Mouse (Mus musculus) heart, postnatal 25 days (tissue): ENCODE data around the gene Duoxa2. TPM values are rescaled to one million over a fixed set of nuclear protein-coding genes. Genes with fewer than 3 reads are reported as not detected.
"Not testable (repeated sequence)": the region's sequence is repeated elsewhere in the genome, so short reads cannot be mapped to it uniquely, and the experiment has no call there.

Source experiments
- DNase-seq: peaks from one replicate; pipeline ENCODE4 v3.0.0; 2022; ENCODE audit warnings: low spot score
- intact Hi-C: fragments of 180-260 bp; cut with DNase I; formaldehyde crosslinking; loops from one replicate; pipeline ENCODE4 v1.15.1; 2025
- total RNA-seq, 2 experiments: library from RNA; stranded (reverse); gene quantifications; 2 replicates each; pipeline ENCODE4 v1.2.3; 2021

The Duoxa2 gene
- total RNA-seq, 2 experiments from 2014 or later: 0.17 to 0.26 TPM

DNA sequence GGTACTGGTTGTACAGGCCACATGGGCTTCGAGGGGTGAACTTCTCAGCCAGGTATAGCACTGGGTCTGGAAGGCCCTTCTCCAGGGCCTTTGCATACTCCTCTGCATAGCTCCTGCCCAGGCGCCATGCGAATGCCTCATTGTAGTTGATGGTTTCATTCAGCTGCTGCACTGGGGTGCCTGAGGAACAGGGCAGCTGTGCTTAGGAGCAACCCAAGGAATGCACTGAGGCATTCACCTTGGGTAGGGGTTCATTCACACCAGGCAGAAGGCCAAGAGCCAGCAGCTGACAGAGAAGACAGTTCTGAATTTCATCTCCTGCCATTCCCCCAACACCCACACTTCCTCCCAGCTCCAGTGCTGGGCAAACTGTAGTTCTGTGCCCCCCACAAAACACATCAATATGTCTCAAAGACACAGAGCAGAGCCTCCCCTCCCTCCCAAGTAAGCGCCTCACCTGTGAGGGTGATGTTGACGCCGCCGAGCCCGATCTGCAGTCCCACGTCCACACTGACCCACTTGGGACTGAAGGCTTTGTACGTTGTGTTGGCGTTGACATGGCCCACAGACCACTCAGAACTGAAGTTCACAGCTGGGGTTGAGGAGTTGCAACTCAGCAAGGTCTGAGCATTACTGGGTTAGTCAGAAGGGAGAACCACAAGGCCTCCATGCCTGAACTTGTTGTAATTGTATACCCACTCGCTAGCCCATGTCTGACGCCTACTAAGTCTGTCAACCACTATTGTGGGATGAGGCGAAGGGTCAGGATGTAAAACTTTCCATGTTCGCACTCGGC lies 6.6 kb downstream of the Duoxa2 start:
- intact Hi-C loops: no loop called here
- DNase-seq: no peak

- DNase-seq: no peak
- intact Hi-C loops: no loop called here
These were observed 7.5 kb downstream of the Duoxa2 start for GRCm38 (mm10) chr2:122306184-122306583.

DNA sequence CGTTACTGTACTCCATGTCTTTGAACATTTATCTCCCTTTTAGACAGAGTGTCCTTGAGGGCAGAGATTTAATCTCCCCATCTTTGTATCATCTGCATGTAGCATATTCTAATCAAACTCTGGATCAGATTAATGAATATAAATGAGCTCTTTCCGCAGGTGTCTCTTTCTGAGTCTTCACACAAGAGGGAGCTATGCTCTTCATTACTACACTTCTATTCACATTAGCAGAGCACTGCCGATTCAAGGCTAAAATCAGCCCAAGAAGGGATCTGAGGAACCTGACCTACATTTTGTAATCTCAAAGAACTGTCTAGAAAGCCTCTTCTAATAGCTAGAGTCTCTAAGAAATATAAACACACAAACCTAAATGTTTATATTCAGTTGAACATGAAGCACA lies 10.9 kb downstream of the Duoxa2 start:
- intact Hi-C loops: no loop called here
- no peak for DNase-seq

GRCm38 (mm10) chr2:122311561-122311960 lies 12.9 kb downstream of the Duoxa2 start:
- no peak for DNase-seq
- intact Hi-C loops: no loop called here

GRCm38 (mm10) chr2:122312722-122313417 lies 14.2 kb downstream of the Duoxa2 start:
- intact Hi-C loops: no loop called here
- DNase-seq: no peak

- no peak for DNase-seq
- intact Hi-C loops: no loop called here
These were observed 14.8 kb downstream of the Duoxa2 start, which contains the start of gene Duoxa1 for GRCm38 (mm10) chr2:122313536-122313935. Gene Duoxa1, minus strand, starts transcription at chr2:122313730.

- DNase-seq: no peak
- intact Hi-C loops: no loop called here
These were observed 16.7 kb downstream of the Duoxa2 start, which contains the start of gene Duox1 for GRCm38 (mm10) chr2:122315372-122315771. Gene Duox1, plus strand, starts transcription at chr2:122315672.

DNA sequence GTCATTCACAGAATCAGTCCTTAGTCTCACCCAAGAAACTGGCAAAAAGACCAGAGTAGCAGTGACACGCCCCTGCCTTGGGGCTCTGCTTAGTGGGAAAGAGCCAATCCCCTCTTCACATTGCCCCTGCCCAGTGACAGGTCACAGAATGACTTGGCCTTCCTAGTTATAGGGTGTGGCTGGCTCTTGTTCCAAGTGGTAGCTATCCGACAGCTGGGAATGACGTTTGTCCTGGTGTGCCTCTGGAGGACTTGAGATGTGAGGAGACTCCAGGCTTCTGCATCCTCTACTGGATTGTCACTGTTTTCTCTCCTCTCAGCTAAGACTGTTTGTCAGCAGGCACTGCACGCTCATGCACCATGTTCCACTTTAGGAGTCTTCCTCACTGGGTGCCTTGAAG lies 18.7 kb downstream of the Duoxa2 start:
- intact Hi-C loops: no loop called here

DNA sequence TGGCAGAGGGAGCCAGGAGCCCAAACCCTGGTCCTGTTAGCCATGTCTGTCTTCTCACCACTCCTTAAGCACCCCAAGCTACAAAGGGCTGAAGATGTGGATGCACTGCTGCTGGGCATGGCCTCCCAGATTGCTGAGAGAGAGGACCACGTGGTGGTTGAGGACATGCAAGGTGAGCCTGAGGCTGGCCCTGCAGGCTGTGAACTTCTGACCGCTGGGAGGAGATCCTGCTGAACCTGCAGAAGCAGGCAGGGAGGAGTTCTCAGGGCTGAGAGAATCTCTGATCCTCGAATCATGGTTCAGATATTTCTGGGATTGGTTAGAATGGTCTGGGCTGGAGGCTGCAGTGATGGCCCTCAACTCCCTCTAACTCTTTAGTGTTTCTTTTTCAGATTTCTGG lies 25.3 kb downstream of the Duoxa2 start:
- DNase-seq: no peak

More for the DNA sequence above, 18.7 kb downstream of the Duoxa2 start:
- DNase-seq: no peak

GRCm38 (mm10) chr2:122324586-122324985 lies 25.9 kb downstream of the Duoxa2 start:
- DNase-seq: no peak
- intact Hi-C loops: no loop called here

More for the DNA sequence above, 25.3 kb downstream of the Duoxa2 start:
- intact Hi-C loops: no loop called here

DNA sequence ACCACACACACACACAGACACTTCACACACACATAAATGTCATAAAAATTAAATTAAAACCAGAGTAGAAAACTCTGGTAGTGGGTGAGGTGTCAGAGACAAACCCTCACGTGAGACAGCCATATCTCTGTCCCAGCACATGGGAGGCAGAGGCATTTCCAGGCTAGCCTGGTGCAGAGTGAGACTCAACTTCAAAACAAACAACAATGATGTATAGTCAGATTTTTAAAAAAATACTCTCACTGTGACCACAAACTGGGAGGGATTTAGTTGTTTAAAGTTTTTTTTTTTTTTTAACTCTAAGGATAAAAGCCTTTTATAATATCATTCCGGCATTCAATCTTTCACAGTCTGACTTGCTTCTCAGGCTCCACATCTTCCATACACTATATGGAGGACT lies 26.7 kb downstream of the Duoxa2 start:
- intact Hi-C loops: no loop called here
- DNase-seq: no peak

DNA sequence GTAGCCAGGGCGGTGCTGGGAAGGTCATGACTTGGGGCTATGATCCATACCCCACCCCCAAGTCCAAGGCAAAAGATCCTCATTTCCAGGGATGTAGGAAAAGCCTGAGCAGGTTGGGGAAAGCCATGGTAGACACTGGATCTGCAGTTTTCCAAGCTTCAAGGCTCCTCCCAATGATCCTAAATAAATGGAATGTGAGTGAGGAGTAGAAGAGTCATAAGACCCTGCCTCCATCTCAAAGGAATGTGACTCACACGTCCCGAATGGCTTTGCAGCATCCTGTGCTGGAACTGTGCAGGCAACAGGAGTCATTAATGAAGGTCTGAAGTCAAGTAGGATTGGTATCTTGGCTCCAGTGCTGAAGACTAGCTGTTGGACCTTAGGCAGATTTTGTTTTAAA lies 29.3 kb downstream of the Duoxa2 start:
- no peak for DNase-seq
- intact Hi-C loops: no loop called here

DNA sequence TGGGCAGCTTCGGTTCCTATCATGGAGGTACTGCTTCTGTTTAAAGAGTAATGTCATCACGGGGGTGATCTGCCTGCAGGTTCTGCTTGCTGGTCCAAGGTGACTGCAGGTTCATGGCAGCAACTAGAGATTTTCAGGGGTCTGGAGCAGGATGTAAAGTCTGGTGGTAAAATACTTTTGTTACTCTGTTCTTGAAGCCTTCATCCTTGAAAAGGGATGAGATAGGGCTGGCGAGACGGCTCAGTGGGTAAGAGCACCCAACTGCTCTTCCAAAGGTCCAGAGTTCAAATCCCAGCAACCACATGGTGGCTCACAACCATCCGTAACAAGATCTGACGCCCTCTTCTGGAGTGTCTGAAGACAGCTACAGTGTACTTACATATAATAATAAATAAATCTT lies 31.6 kb downstream of the Duoxa2 start:
- DNase-seq, intact Hi-C loops: not testable (repeated sequence)

GRCm38 (mm10) chr2:122332222-122332621 lies 33.5 kb downstream of the Duoxa2 start:
- intact Hi-C loops: no loop called here
- no peak for DNase-seq

GRCm38 (mm10) chr2:122334170-122334569 lies 35.5 kb downstream of the Duoxa2 start:
- intact Hi-C loops: no loop called here
- DNase-seq: no peak

DNA sequence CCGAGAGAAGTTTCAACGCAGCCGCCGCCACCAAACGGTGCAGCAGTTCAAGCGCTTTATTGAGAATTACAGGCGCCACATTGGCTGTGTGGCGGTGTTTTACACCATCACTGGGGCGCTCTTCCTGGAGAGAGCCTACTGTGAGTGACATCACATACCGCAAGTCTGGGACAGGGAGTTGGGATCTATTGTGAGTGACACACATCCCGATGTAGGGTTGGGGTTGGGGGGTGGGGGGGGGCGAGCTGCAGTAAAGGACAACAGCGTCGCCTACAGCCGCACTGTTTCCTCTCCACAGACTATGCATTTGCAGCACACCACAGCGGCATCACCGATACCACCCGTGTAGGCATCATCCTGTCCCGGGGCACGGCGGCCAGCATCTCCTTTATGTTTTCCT lies 38.6 kb downstream of the Duoxa2 start:
- no peak for DNase-seq
- intact Hi-C loops: no loop called here

DNA sequence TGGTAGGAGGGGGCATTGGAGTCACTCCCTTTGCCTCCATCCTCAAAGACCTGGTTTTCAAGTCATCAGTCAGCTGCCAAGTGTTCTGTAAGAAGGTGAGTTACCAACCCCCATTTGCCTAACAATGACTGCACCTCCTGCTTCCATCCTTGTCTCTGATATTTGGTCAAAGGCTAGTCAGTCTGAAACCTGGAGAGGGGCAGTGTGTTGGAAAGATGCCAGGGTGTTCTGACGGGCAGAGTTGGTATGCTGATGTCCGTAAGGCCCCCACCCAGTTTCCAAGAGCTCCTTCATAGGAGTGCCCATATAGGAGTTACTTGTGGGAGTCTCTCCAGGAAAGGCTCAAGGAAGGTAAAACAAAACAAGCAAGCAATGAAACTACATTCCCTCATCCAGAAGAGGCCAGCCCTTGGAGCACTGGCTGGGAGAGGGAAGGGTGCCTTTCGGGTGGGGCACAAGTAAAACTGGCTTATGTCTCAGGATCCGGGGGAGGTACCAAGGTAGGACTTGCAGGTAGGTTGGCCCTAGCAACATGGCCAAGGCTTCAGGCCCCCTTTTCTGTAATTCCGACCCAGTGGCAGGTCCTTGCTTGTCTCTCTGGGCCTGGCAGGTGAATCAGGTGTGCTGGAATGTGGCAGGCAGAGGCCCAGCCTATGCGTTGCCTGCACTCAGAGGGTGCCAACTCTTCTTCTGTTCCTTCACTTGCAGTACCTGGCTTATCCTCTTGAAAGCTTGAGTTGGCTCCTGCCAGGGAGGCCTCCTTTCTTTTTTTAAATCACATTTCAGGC lies 46.6 kb downstream of the Duoxa2 start:
- DNase-seq: no peak
- intact Hi-C loops: loop anchor here (5.0 kb wide), 1 partner anchor 122 kb away; no protein-coding TSS in a partner anchor

- not testable (repeated sequence) for DNase-seq
- intact Hi-C loops: loop anchor here (5.0 kb wide), 1 partner anchor 121 kb away; no protein-coding TSS in a partner anchor
These were observed 47.5 kb downstream of the Duoxa2 start for GRCm38 (mm10) chr2:122346164-122346563.

DNA sequence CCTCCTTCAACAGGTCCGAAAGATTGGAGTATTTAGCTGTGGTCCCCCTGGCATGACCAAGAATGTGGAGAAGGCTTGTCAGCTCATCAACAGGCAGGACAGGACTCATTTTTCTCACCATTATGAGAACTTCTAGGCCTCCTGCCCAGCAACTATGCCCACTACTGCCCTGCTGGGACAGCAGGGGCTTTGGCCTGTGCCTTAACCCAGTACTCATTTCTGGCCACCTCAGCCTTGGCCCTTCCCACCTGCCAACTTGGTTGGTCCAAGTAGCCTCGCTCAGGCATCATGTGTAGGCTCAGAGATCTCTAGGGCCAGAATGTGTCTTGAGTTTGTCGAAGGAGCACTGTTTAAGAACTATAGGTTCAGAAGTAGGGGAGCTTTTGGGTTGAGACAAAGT lies 48.6 kb downstream of the Duoxa2 start:
- intact Hi-C loops: loop anchor here (5.0 kb wide), 1 partner anchor 120 kb away; no protein-coding TSS in a partner anchor
- DNase-seq: no peak

DNA sequence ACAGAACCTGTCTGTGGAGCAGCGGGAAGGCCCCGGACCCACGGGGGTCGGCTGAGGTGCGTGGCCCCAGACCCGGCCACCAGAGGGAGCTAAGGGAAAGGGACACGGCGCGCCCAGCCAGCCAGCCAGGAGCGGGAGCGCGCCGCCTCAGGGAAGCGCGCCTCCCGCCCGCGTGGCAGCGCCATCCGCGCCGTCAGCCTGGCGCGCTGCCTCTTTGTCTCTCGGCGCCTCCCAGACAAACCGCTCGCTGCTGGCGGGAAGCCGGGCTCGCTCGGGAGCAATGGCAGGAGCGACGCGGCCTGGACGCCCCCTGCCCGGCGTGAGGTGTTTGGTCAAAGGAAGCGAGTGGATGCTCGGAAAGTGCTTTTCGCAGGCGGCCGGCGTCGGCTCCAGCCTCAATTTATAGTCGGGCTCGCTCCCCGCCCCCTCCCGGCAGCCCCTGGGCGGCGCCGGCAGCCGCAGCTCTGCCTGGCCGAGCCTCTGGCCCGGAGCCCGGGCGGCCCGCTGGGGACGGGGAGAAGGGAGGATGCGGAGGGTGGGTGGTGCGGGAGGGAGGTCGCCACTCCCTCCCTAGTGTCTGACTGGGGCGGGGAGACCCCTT lies 49.9 kb downstream of the Duoxa2 start:
- intact Hi-C loops: loop anchor here (2.0 to 5.0 kb wide), 3 partner anchors 20 to 210 kb away; partner anchors contain the start of gene Shf
- peak; percentile 84 for DNase-seq
